Mouse (Mus musculus): ENCODE results near the gene Isoc2a.
A peak's percentile ranks its signal among the peaks of the same experiment; 100 is the strongest.

Isoc2a gene

GRCm38 (mm10) chr7:4919971-4920370 is 43.0 kb downstream of the Isoc2a start:
- DNase-seq: peak; percentile 40

GRCm38 (mm10) chr7:4920496-4920895 is 43.5 kb downstream of the Isoc2a start:
- DNase-seq: peak; percentile 44

- DNase-seq: peak; percentile 59
Measured at GRCm38 (mm10) chr7:4920976-4921823, 44.2 kb downstream of the Isoc2a start.

GRCm38 (mm10) chr7:4921824-4922482 is 45.0 kb downstream of the Isoc2a start, which contains the start of gene Nat14:
TSS of gene Nat14 (plus strand) at chr7:4922028.
- DNase-seq: peak; percentile 54

- peak; percentile 90 for DNase-seq
Measured at GRCm38 (mm10) chr7:4922508-4922907, 45.6 kb downstream of the Isoc2a start.

GRCm38 (mm10) chr7:4922931-4923565 is 46.1 kb downstream of the Isoc2a start:
- DNase-seq: peak; percentile 89

- peak; percentile 83 for DNase-seq
Measured at GRCm38 (mm10) chr7:4923586-4924364, 46.8 kb downstream of the Isoc2a start.

- DNase-seq: no peak
Measured at GRCm38 (mm10) chr7:4924483-4924882, 47.5 kb downstream of the Isoc2a start.

GRCm38 (mm10) chr7:4924891-4925301 is 47.9 kb downstream of the Isoc2a start:
- peak; percentile 38 for DNase-seq

GRCm38 (mm10) chr7:4925441-4926381 is 48.8 kb downstream of the Isoc2a start, which contains the start of gene Ssc5d:
TSS of gene Ssc5d (plus strand) at chr7:4925785.
- peak; percentile 49 for DNase-seq

- DNase-seq: no peak
Measured at GRCm38 (mm10) chr7:4926849-4927248, 49.9 kb downstream of the Isoc2a start.

GRCm38 (mm10) chr7:4927711-4928110 is 50.8 kb downstream of the Isoc2a start:
- no peak for DNase-seq

- no peak for DNase-seq
Measured at GRCm38 (mm10) chr7:4928323-4928722, 51.4 kb downstream of the Isoc2a start.

GRCm38 (mm10) chr7:4933103-4933502 is 56.1 kb downstream of the Isoc2a start:
- no peak for DNase-seq

GRCm38 (mm10) chr7:4934160-4934914 is 57.4 kb downstream of the Isoc2a start:
- no peak for DNase-seq

- DNase-seq: no peak
Measured at GRCm38 (mm10) chr7:4936832-4937231, 59.9 kb downstream of the Isoc2a start.

- no peak for DNase-seq
Measured at GRCm38 (mm10) chr7:4937392-4937791, 60.4 kb downstream of the Isoc2a start.

- DNase-seq: peak; percentile 65
Measured at GRCm38 (mm10) chr7:4938456-4938855, 61.5 kb downstream of the Isoc2a start.

- peak; percentile 83 for DNase-seq
Measured at GRCm38 (mm10) chr7:4940068-4940479, 63.1 kb downstream of the Isoc2a start.

- peak; percentile 42 for DNase-seq
Measured at GRCm38 (mm10) chr7:4942673-4943072, 65.7 kb downstream of the Isoc2a start.

Measured in cerebellum, adult 9-11 months (tissue).